Mouse (Mus musculus) gastrocnemius, postnatal 25 days (tissue): Measurements from ENCODE around the gene Zc3hav1l. TPM values are rescaled to one million over a fixed set of nuclear protein-coding genes. Genes with fewer than 3 reads are reported as not detected.
A peak's percentile ranks its signal among the peaks of the same experiment; 100 is the strongest.

ENCODE experiments used
- DNase-seq: peaks from one replicate; pipeline ENCODE4 v3.0.0; 2022
- long read RNA-seq, 2 experiments: library from polyadenylated mRNA; stranded (forward); transcript quantifications; one replicate each; pipeline ENCODE4 v2.0.0; 2021
- total RNA-seq, 2 experiments: library from RNA; stranded (reverse); gene quantifications; 1 replicate in 1 of 2; 2 replicates in 1 of 2; pipeline ENCODE4 v1.2.3; 2021

The Zc3hav1l gene
- 1 to 10 TPM in 1 of 2 experiments, under 1 TPM in 1; 0.84 to 1.0 TPM for total RNA-seq
- long read RNA-seq, experiment 1: 0 reads
- long read RNA-seq, experiment 2, full-length matches to known transcripts: 1 of 2 reads
- long read RNA-seq, experiment 2, partial matches to known transcripts: 0 of 2 reads
- long read RNA-seq, experiment 2, other reads (novel, unspliced or antisense): 1 of 2 reads

DNA sequence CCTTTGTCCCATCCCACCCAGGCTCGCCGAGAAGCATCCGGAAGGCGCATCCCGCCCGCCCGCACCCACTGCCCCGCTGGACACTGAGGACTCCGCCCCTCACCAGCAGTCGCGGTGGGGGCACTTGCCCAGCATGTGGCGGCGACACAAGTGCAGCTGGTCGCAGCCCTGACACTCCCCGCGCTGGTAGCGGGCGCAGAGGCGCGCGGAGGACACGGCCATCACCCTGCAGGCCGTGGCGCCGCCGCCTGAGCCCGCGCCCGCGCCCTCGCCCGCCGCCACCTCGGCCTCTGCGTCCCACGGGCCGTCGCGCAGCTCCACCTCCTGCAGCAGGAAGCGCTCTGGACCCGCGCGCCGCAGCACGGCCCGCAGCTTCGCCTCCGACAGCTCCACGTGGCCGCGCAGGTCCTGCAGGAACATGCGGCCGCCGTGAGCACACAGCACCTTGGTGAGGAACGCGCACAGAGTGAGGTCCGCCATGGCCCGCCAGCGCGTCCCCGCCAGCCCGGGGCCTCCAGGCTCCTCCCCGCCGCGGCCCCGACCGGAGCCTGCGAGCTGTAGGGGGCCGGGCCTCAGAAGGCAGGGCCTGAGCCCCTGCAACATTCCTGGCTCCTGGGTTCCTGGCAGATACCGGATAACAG is at the start of gene Zc3hav1l:
Gene Zc3hav1l (minus strand): TSS at position 499 of the 641 bp plus-strand sequence.
- peak; percentile 67 for DNase-seq

DNA sequence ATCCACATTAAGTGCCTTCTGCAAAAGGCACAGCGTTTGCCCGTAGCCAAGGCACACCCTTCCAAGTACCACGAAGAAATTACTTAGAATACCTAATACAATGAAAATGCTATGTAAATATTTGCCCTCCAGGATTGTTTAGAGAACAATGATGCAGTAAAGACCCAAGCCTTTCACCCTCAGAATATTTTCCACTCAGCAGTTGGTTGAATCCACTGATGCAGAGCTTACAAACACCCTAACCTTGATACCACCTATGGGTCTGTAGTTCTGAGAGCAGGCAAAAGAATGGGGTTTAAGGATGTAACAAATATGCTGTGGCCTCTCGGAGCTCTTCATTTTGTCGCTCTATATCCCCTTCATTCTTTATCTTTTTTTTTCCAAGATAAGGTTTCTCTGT is 48.8 kb upstream of the Zc3hav1l start:
- no peak for DNase-seq

DNA sequence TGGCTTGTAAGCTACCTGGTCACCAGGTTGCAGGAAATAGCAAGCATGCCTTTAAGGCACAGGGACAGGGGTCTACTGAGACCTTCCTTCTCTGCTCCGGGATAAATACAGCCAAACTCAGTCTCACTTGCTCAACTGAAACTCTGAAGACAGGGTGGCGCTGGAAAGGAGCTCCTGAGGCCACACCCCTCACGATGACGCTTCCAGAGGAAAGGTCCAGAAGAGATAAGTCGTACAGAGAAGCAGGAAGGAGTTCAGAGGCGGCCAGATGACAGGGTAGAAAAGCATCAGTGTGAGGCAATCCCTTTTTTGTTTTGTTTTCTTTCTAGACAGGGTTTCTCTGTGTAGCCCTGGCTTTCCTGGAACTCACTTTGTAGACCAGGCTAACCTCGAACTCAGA is 46.7 kb upstream of the Zc3hav1l start:
- peak; percentile 46 for DNase-seq

DNA sequence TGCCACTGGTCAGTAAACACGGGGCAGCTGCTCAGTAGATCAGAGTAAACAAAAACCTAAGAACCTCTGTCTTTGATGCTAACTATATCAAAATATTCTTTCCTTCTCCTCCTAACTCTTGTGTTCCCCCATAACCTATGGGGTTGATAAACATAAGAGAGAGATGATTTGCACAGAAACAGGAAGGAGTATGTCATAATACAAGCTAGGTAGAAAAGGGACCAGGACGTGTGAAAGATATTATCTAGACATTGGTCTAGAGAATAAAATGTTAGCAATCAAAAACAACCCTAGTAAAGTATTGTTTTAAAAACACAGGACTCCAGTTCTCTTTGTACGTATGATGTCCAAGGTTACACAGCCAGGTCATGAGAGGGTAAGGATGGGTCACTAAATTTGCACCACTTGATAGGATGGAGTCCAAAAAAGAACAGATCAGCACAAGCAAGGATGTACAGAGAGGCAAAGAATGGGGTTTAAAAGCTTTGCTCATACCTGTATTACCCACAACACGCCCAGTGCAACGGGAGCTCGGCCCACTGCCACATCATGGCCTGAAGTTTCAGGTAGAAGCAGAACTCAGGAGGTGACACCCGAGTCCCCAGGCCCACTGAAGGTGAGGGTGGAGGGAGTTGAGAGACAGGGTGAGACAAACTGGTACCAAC is 45.1 kb upstream of the Zc3hav1l start:
- no peak for DNase-seq

- no peak for DNase-seq
Measured at GRCm38 (mm10) chr6:38343581-38343980, 44.5 kb upstream of the Zc3hav1l start.

DNA sequence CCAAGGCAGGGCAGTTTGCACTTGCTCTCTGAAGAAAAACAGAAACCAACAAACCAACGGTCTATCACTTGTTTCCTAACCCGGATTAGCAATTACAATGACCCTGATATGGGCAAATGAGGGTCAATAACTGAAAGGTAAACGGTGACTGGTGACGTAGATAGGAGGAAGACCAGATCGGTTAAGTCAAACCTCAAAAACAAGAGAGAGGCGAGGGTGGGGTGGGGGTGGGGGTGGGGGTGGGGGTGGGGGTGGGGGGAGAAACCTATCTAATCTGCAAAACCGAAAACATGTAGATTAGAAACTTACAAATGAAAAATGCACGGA is 43.6 kb upstream of the Zc3hav1l start:
- no peak for DNase-seq

DNA sequence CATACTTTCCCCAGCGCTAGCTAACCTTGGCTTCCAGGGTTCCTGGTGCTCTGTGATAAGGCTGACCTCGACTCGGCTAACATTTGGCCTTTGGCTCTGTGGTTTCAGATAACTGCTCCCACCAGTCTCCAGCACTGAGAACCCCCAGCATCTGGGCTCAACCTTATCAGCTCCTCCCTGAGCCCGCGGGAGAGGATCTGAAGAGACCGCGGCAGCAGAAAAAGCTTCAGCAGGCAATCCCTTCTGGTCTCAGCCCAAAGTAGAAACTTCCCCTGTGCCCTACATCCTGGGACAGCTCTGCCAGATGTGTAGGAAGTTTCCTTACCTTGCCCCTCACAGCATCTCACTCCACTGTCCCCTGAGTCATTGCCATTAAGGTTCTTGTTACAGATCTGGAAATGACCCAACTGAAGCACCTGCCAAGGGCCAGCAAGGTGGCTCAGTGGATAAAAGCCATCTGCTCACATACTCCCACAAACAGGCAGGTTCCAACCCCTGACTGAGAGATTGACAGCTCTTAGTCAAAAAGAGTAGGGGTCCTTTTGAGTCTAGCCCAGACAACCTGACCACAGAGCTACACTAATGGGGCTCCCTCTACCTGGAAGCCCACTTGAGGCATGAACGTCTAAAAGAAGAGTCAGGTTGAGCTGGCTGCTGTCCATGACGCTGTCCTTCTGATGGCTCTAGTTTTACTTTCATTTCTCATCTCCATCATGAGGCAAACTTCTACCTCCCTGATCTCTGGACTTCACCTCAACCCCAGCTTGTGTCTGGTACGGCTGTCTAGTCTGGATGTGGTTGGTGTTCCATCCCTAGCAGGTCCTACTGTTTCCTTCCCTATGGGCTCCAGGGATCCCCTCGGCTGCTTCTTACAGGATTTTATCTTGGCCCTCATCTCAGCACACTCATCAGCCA is 42.9 kb upstream of the Zc3hav1l start:
- DNase-seq: no peak

DNA sequence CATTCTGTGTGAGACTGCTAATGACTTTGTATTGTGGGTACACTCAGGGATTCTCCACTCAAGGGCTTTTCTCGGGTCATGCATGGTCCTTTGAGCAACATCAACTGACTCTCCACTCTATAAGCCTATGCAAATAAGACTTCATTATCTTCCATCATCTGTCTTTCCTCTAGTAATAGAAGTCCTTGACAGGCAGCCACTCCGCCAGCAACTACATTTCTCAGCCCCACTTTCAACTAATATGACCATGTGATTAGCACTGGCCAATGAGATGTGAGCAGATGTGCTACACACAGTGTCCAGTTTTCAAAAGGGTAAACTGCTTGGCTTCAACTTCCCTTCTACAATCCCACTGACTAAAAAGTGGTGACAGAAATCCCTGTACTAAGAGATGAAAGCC is 40.0 kb upstream of the Zc3hav1l start:
- no peak for DNase-seq

- peak; percentile 15 for DNase-seq
Measured at GRCm38 (mm10) chr6:38337951-38338350, 38.9 kb upstream of the Zc3hav1l start.

- no peak for DNase-seq
Measured at GRCm38 (mm10) chr6:38337166-38337705, 38.2 kb upstream of the Zc3hav1l start.

DNA sequence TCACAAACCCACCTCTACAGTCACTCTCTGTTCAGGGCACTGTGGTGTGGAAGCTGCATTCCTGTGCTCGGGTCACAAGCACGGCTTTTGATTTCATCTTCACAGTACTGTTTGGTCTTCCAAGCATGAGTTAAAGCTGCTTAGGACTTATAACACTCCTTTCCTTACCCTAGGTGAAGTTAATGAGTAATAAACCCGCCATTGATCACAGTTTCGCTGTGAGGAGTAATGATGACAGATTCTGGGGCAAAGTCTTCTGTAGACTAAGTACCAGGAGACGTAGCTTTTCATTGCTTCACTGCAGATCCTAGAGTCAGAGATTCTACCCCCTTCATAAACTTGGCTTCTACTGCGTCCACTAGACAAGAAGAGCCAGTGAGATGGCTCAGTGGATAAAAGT is 36.2 kb upstream of the Zc3hav1l start:
- DNase-seq: no peak

DNA sequence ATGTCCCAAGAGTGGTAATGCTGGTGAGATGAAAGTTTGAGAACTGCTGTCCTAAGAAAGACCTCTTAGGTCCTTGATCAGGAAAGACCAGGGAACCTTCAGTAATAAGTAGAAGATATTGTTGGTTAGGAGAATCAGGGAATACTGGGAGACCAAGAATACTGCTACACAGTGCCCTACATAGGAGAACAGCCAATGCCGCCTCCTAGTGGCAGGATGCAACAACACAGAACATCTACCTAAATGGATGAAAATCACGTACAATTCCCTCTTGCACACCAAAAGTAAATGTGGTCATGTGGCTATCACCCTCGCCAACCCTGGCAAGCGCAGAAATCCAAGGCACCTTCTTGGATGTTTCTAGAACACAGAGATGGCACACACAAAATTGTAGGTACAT is 27.5 kb upstream of the Zc3hav1l start:
- no peak for DNase-seq

DNA sequence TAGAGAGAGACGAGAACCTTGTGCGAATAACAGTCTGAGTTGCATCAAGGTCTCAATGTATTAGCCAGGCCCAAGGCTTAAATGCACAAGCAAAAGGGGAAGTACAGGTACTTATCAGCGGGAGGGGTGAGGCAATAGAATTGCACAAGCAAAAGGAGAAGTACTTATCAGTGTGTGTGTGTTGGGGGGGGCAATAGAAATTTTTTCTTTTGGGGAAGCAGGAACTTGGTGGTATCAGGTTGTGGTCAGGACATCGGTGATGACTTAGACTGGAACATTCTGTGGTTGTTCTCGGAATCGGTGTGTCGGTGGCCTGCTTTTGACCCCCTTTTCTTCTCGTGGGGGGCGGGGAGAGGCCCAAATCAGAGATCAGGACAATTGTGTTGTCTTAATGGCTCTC is 21.6 kb upstream of the Zc3hav1l start:
- no peak for DNase-seq

DNA sequence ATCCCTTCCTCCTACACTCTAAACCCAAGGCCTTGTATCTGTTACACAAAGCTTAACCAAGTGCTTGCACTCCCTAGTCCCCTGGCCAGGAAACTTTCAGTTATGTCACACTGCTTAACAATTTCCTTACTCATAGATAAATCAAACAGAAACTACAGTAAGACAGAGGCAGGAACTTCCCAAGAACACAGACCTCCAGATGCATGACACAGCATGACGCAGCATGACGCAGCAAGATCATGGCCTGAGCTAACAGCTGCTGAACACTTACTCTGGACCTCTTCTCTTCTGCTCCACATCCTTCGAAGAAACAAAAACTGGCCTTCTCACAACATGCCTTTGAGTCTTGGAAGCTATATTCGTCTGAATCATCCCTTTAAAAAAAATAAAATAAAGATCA is 17.0 kb upstream of the Zc3hav1l start:
- DNase-seq: no peak

- DNase-seq: no peak
Measured at GRCm38 (mm10) chr6:38309741-38310140, 10.7 kb upstream of the Zc3hav1l start.

DNA sequence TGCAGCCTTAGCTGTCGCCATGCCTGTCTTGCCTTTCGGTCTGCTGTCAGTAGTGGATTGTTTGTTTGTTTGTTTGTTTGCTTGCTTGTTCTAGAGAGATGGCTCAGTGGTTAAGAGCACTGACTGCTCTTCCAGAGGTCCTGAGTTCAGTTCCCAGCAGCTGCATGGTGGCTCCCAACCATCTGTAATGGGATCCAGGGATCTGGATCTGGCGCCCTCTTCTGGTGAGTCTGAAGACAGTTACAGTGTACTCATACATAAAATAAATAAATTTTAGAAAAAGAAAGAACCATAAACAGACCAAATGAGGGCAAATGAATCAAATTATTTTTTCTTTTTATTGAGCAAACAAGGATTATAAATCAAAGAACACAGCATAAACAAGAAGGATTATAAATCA is 5.9 kb upstream of the Zc3hav1l start:
- DNase-seq: no peak

DNA sequence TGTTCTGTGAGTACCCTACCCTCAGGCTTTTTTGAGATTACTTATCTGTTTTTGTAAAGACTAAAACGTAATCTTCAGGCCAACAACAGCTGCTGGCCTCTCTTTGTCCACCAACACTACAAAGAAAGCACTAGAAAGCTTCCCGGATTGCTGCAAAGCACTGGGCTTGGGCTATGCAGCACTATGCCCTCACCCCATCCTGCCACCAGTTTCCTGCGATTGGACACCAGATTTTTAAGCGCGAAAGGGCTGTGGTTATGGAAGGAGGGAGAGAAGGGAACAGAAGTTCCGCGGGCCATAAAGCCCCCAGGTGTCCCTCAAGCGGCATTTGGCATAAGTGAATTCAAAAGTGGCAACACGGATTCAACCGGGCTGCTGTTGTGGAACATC is 818 bp downstream of the Zc3hav1l start:
- no peak for DNase-seq

GRCm38 (mm10) chr6:38297580-38298245 is 1.3 kb downstream of the Zc3hav1l start:
- DNase-seq: no peak

DNA sequence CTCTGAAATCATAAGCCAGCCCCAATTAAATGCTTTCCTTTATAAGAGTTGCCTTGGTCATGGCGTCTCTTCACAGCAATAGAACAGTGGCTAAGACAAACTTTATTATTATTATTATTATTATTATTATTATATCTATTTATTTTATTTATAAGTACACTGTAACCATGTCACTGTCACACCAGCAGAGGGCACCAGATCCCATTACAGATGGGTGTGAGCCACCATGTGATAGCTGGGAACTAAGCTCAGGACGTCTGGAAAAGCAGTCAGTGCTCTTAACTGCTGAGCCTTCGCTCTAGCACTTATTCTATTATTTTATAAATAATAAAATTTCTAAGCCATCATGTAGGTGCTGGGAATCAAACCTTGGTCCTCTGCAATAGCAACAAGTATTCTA is 5.4 kb downstream of the Zc3hav1l start:
- DNase-seq: no peak

GRCm38 (mm10) chr6:38292871-38293646 is 6.0 kb downstream of the Zc3hav1l start:
- no peak for DNase-seq

GRCm38 (mm10) chr6:38284422-38284821 is 14.6 kb downstream of the Zc3hav1l start:
- no peak for DNase-seq
